Mouse (Mus musculus): ENCODE data around the gene Mid1.
"Not testable (repeated sequence)": the region's sequence is repeated elsewhere in the genome, so short reads cannot be mapped to it uniquely, and the experiment has no call there.

Mid1 gene

GRCm38 (mm10) chrX:170015883-170016282 is 330.9 kb downstream of the Mid1 start:
- DNase-seq (ENCODE audit: low spot score in 2 of 2) = not testable (repeated sequence)

- not testable (repeated sequence) for DNase-seq (ENCODE audit: low spot score in 2 of 2)
Observed at GRCm38 (mm10) chrX:170017333-170018245, 332.6 kb downstream of the Mid1 start.

- DNase-seq (ENCODE audit: low spot score in 2 of 2) = peak in 1 of 2 experiments; percentile 64
Observed at GRCm38 (mm10) chrX:170018571-170019218, 333.7 kb downstream of the Mid1 start.

- not testable (repeated sequence) for DNase-seq (ENCODE audit: low spot score in 2 of 2)
Observed at GRCm38 (mm10) chrX:170019219-170019953, 334.4 kb downstream of the Mid1 start.

GRCm38 (mm10) chrX:170019954-170020689 is 335.1 kb downstream of the Mid1 start:
- DNase-seq (ENCODE audit: low spot score in 2 of 2) = peak; percentile 97

GRCm38 (mm10) chrX:170020690-170021050 is 335.7 kb downstream of the Mid1 start:
- not testable (repeated sequence) for DNase-seq (ENCODE audit: low spot score in 2 of 2)

GRCm38 (mm10) chrX:170021205-170021604 is 336.2 kb downstream of the Mid1 start:
- DNase-seq (ENCODE audit: low spot score in 2 of 2) = not testable (repeated sequence)

- peak in 1 of 2 experiments; percentile 69 for DNase-seq (ENCODE audit: low spot score in 2 of 2)
Observed at GRCm38 (mm10) chrX:170021750-170022461, 336.9 kb downstream of the Mid1 start.
